Mouse (Mus musculus) frontal cortex, postnatal 36 days (tissue): ENCODE results near the gene Slc38a6.

ENCODE experiments used
- DNase-seq, 2 experiments: peaks; one replicate each; pipeline ENCODE4 v3.0.0; 2022; ENCODE audit warnings: low spot score in 2 of 2

Gene Slc38a6

DNA sequence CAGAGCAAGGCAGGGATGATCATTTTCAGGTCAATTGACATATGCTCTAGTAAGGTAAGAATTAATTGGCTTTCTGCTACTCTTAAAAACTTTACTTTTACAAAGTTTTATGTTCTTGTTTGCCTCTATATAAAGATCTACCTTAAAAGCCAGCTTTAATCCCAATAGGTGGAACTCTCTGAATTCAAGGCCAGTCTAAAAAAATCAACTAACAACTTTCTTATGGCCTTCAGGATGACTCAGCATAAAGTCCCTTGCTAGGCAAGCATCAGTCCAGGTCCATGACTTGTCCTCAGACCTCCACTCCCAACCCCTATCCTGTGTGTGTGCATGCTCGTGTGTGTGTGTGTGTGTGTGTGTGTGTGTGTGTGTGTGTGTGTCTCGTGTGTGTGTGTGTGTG, 70.1 kb downstream of the Slc38a6 start:
- DNase-seq, result no peak

DNA sequence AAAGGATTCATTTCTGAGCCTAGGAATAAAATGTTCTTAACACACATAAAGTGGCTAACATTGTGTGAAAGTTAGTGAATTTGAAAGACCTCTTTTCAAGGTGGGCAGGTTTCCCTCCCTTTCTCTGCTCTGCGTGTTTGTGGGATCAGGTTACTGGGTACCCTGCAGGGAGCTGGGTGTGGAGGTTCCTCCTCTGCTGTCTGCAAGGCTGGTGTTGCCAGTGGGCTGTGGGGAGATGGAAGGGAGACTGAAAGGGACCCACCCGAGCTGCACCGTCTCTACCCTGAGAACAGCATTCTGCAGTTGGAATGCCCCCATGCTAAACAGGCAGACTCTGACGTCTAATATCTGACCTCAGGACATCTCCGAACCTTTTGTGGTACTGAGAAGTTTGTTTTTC, 70.7 kb downstream of the Slc38a6 start:
- no peak for DNase-seq

DNA sequence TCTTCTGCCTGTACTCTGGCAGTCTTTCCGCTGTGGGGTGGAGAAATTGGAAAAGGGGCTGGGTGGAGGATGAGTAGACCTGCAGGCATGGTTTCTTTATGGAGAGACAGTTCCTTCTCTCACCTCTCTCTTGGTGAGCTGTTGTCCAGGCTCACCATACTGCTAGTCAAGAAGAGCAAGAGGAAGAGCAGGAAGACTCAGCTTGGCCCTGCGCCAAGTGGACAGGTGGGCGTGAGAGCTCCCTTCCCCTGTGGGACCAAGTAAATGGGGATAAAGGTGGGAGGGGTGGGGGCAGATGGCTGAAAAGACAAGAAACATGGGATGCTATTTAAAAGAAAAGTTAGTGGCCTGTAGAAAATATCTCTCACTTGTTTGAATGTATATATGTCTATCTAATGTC, 71.2 kb downstream of the Slc38a6 start:
- DNase-seq, result no peak

DNA sequence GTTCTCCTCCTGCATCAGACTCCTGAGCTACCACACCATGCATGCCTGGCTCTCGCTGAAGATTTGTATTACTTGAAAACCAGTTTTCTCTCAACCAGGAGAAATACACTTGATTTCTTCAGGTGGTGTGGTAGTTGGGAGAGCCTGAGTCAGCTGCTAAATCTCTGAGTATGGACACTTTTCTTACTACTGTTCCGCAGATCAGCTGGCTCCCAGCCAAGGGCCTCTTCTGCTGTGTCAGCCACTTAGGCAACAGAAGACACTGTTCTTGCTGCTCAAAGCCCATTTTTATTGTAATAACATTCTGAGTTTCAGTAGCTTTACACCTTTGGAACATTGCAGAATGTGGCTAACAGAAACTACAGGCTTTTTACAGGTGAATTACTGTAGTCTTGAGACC, 72.1 kb downstream of the Slc38a6 start:
- DNase-seq, result no peak

DNA sequence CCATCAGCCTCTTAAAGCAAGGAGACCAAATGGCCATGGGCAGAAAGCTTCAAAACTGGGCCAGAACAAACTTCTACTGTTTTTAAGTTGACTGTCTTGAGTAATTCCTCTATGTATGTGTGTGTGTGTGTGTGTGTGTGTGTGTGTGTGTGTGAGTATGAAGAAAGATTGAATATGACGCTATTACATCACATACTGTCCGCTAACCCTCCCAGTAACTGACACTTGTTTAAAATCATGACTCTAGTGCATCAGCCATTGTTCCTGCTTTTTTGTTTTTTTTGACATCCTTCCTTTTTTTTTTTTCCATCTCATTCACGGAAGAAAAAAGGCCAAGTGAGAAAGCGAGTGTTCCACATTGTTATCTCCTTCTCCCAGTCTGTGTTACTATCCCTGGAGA, 72.9 kb downstream of the Slc38a6 start:
- no peak for DNase-seq

DNA sequence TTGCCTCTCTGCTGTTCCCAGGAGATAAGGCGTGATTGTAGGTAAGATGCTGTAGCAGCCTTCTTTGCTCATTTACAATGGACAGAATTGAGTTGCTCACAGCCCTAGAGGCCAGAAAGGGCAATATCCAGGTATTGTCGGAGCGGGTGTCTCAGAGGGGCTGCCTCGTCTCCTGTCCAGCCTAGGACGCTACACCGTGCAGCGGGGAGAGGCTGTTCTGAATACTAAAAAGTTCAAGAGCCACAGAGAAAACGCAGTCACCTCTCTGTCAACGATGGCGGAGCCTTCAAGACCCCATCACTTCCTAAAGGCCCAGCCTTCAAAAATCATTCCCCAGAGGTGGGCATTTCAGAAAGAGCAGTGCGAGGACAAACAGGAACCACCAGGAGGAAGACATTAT, 74.6 kb downstream of the Slc38a6 start:
- no peak for DNase-seq

DNA sequence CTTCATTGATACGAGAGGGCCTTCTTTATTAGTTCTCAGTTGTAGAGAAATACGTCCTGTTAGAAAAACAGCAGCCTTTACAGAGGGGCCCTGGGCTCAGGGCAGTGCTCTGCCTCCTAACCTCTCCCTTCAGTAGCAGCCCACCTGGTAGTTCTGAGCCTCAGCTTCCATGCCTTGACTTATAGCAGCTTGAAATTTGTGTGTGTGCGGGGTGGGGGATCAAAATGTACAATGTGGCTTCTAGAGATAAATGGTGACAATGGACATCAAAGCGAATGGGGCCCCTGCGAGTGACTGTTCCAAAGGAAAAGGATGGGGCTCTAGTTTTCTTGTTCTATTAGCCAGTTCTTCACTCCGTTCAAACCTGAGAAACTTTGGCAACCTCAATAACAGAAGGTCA, 76.8 kb downstream of the Slc38a6 start:
- DNase-seq, result no peak

DNA sequence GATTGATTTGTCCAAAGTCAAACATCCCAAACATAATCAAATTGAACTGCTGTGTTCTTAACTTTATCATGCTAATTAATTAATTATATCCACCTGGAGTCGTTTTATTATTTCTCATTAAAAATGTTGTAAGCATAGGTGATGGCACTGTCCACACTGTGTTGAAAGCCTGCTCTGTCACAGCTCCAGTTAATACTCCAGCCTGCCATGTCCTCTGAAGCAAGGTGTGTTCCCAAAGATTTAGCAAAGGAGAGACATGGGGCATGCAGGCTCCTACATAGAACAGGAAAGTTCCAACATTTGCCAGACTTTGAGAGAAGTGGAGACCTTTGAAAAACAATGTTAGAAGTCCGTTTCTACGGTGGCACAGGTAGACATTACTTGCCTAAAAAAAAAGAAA, 77.4 kb downstream of the Slc38a6 start:
- no peak for DNase-seq

DNA sequence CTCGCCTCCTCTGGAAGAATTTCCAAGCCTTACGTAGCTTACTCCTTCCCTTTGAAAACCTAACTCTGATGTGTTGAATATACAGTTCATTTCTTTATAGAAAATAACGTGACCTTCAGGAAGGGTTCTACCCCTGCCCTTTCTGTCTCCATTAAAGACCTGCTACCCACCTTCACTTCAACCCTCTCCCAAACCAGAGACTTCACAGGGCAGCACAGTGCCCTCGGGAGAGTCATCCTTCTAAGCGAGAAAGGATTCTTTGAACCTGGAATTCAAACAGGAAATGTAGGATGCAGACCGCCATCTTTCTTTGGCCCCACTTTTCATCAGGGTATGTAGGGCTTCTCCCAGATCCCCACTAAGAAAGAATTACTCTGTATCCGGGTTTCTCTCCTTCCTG, 80.0 kb downstream of the Slc38a6 start:
- no peak for DNase-seq

DNA sequence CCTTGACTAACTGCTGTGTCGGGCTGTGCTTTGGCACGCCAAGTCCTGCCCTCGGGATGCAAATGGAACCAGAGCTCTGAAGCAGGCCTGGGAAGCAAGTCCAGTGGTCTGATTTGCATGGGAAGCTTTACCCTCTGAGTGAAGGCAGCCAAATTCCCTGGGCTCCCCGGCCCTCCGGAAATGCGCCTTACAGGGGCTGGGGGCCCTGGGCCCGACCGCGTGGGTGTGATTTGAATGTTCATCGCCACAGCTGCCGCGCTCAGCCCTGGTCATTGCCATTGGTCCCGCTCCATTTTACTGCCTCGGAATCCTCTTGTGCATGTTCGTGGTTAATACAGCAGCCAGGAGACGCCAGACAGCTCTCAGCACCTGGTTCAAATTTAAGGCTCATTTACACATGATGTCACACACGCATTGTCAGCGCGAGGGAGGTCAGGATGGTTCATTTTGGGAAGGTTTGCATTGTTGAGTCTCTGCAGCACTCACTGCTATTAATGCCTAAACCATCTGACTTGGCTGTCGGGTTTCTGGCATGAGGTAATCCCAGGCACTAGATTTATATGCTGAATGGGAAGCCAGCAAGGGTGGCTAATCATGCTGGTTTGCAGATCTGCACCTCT, 81.0 kb downstream of the Slc38a6 start:
- DNase-seq, result no peak

DNA sequence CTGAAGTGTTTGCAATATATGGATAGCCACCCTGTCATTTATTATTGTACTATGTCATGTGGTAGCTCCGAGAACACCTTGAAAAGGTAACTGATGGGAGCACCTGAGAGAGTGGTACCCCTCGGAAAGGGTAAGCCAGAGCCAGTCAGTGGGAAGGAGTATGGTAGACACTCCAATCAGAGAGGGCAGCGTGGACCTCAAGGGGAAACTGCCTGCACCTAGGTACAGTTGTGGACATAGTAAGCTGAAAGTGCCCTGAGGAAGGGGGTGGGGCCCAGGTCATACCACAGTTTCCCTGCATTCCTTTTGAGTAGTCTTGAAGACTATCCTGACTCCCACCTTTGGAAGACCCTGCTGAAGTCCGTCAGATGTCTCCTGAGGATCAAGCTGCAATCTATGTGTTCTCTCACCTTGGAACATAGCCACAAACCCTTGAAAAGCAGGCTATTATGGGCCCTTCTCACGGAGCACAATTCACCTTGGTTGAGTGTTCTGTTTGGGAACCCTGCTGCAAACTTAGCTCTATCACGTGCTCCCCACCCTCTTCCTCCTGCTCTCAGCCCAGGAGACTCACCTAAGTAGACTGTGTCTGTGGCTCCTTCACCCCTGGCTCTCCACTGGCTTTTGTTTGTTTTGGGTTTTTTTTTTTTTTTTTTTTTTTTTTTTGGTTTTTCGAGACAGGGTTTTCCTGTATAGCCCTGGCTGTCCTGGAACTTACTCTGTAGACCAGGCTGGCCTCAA, 82.5 kb downstream of the Slc38a6 start:
- no peak for DNase-seq

DNA sequence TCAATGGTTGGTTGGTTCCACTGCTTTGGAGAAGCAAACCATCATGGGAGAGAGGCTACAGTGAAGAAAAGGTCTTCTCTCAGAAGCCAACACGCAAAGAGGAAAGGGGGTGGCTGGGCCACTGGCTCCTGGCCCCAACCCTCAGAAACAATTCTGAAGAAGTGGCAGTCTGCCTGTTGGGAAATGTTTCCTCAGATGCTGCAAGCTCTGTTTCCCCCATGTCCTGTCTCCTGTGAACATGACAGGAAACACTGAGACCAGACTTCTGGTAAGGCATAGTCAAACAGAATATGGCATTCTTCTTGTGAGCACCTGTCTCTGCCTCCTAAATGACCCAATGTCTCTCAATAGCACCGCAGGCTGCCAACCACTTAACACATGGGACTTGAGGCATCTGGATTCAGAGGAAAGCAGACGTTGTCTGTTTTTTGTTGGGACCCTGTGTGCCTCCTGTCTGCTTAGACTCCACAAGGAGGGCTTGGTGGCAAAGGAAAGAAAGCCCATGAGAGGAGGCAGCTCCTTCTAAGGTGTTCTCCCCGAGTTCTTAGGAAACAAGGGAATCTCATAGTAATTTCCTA, 83.9 kb downstream of the Slc38a6 start:
- no peak for DNase-seq

DNA sequence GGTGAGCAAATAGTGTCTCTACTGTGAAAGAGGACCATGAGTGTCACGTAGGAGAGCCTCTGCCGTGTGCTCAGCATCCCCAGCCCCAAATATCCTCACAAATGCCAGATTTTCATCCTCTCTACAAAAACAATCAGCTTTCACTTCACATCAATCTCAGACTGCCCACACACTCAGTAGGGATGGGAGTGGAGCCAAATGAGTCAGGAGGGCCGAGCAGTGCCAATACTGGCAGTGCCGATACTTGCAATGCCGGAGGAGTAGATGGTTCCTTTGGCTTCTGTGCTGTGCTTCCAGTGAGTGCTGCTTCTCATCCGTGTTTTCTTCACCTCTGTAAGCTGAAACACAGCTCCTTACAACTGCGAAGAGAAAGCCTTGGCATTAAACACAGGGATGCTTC, 84.6 kb downstream of the Slc38a6 start:
- peak; percentile 23 to 33 for DNase-seq

DNA sequence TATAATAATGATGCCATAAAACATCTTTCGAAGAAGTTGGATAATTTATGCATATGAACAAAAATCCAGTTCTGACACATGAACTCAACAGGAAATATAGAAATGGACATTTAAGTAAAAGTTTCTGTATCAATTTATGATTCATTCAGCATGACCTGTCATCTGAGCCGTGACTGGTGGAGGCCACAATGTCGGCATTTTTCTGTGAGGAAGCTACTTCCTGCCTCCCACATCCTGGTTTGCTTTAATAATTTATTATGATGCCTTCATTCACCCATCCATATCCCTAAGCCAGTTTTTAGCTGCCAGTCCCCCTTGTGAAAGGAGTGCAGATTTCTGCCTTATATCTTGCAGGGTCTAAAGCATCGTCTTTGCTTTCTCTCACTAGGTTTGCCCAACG, 91.4 kb downstream of the Slc38a6 start:
- DNase-seq, result no peak

DNA sequence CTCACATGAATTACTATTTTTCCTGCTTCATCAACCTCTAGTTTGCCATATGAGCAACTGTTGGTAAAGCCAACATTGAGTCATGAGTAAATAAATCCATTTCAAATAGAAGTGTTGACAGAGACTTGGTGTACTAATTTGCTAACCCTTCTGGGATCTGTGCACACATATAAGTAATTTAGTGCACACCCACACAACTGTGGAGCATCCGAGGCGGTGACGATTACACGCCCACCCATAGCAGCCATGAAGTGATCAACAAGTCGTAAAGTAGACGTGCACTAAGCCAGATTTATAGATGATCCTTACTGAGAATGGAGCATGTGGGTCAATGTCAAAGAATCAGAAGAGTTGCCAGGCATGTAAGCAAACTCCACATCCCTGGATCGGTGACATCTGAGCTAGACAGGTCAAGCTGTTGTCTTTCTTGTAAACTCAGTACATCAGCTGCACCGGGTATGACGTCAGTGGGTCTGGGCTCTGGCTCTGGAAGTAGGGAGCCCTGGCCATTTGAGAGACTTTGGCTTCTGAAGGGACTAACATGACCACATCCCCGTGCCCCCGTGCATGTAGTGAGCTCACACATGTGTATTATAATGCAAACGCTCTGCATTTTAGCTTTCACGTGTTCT, 92.3 kb downstream of the Slc38a6 start:
- no peak for DNase-seq

DNA sequence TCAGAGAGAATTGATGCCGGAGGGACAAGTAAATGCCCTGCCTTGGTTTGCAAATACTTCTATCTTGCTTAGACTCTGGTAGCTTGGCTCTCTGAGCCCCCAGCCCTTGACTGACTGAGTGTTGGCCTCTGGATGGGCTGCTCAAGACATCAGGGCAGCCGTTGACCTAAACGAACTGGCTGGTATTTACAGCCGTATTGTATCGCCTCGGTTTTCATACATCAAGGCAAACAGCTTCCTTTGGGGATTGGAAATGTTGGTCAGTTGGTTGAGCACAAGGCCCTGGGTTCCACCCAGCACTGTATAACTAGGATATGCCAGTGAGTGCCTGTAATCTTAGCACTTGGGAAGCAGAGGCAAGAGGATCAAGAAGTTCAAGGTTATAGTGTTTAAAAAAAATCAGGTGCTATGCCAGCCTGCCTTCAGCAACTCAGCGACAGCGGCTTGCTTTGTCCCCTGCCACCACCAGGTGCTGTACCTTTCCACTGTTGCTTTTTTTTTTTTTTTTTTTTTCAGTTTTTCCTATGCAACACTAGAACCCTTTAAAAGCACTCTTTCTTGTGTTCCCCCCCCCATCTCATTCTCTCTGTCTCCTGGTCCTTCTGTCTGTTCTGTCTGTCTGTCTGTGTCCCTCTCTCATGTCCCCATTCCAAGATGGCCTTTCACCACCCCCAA, 94.2 kb downstream of the Slc38a6 start:
- DNase-seq, result no peak

DNA sequence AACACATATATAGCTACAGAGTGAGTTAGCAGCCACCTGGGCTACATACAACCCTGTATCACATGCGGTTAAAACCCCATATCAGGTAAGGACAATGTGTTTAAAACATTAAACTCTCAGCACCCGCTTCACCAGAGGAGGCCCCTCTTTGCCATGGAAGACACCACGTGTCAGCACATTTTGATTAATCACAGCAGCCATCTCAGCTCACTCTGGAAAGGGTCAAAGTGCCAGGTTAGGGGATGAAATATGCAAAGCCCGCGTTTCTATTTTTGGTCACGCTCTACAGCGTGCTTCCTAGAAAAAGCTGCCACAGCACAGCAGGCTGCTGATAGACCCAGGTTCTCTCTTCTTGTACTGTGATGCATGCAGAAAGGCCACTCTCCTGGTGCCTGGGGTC, 94.9 kb downstream of the Slc38a6 start:
- DNase-seq, result no peak

DNA sequence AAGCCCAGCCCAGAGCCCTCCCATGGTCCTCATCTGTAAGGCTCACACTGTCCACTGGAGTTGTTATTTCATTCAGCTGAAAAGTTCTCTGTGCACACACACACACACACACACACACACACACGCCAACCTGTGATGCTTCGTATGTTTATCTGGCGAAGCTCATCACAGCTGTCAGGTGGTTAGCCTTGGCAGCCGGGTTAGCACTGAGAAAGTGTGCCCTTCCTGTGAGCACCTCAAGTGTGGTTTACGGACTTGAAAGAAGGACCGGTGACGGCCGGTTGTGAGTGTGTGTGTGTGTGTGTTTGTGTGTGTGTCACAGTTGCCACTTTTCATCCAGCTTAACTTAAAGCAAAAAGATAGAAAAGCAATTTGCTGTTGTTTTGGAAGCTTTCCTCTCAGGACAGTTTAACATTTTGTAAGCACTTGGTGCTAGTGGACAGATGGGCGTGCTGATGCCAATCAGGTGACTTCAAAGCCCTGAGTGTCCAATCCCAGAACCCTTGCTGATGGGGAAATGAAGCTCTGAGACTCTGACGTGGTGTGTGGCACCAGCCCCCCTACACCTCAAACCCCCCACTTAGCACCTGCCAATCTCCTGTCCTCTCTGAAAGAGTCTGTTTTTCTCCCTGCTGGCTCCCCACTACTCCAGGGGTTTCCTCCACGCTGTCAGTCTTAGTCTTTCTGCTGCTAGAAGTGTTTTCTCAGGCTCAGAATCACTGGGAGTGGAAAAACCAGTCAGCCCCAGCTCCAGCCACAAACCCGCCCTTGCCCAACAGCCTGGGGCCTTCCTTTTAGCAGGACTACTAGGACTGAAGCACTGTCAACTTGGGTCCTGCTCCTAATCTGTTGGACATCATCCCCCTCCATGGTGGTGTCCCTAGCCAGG, 96.0 kb downstream of the Slc38a6 start:
- no peak for DNase-seq

DNA sequence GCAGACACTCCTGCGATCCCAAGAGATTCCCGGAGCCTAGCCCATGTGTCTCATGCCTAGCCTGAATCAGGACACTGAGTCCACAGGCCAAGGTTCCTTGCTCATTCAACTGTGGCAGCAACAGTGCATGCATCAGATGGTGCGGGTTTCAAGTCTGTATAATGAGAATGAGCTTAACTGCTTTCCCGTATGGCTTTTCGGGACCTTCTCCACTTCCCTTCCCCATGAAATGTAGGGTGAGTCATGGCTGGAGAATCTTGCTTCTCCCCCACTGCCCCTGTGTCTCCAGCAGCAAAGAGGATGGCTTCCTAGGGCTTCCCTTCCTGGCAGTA, 96.6 kb downstream of the Slc38a6 start:
- DNase-seq, result no peak

DNA sequence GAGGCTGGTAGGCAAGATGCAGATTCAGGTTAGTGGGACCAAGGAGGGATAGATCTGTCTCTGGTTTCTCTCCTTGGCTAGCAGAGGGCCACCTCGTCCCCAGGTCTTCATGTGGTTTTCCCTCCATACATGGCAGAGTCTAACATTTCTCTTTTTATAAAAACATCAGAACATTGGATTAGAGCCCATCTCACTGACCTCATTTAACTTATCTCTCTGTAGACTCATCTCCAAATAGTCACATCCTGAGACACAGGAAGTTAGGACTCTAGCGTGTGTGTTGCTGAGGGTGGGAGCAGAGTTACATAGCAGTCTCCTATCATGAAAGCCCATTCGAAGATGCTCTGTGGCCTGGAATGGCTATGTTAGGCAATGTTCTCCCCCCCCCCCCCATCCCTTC, 97.3 kb downstream of the Slc38a6 start:
- no peak for DNase-seq

DNA sequence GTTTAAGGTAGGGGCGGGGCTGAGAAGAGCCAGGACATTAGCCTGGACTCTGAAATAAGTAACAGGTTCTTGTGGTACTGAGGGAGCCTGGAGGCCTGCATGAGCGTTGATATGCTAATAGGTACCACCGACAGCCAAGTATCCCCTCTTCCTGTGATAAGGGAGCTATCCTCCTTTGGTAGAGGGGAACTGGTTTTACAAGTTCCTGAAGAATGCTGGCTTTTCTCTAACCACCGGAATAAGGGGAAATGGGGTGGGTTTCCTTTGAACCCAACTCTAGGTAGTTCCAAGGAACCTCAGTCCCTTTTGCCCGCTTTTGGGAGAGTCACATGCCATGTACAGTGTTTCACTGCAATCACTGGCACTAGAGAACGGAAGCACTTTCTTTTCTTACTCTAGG, 98.2 kb downstream of the Slc38a6 start:
- DNase-seq, result no peak

DNA sequence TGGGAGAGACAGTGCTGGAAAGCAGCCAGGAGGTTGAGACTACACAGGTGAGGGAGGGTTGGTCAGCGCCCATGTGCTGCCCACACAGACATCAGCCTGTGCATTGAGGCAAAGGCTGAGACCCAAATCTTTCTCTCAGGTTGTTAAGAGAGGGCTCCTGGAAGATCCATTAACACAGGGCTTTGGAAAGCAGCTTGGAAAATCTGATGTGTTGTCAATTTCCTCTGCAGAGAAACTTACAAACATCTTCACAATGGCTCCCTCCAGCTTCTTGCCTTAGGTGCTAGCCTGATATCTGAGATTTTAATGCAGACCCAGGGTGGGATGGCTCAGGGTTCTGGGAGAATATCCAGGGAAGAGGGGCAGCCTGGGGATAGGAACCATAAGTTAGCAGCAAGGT, 105.9 kb downstream of the Slc38a6 start:
- DNase-seq, result no peak
